Mouse (Mus musculus): ENCODE measurements around the gene Cryba4.

Cryba4 gene

DNA sequence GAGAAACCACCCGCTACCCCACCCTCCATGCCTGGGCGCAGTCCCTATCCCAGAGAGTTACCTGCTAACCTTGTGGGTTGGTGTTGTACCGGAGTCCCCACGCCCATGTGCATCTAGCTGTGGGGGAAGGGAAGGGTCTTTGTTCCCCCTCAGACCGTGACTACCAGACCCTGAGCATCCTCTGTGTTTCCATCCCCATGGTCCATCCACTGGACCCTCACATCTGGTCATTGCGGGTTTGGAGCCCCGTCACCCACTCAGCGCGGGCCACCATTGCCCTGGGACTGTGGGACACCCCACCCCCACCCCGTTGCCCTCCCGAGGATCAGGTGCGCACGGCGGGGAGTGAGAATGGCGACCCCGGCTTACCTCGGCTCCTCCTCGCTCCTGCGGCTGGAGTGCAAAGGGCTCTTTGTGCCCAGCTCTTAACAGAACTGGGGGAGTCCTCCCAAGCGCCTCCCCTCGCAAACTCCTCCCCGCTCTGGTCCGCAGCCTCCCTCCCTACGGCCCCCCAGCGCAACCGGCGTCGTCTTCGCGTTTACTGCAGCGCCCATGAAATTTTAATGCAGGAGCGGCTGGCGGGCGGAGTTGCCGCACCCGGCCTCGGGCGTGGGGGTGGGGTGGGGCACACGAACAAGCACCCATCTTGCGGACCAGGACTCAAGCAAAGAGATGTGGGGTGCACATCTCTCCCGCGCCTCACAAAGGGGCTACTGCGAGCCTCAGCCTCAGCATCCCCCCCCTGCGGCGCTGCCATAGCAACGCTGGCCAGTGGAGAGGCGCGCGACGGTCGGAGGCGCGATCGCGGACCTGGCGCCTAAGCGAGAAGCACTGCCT, 23.9 kb downstream of the Cryba4 start:
- peak; percentile 70 for DNase-seq

DNA sequence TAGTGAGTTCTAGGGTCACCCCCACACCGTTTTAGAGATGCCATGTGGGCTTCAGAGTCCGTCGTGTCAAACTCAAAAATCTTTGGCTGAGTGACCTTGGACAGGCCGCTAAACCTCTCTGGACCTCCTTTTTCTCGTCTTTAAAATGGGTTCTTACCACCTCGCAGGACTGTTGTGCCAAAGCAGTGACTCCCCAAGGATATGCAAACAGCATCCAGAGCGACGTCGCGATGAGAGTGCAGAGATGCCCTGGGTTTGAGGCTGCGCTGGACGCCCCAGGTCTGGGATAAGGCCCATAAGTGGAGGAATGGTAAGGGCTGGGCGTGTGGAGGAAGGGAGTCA, 24.4 kb downstream of the Cryba4 start:
- no peak for DNase-seq

DNA sequence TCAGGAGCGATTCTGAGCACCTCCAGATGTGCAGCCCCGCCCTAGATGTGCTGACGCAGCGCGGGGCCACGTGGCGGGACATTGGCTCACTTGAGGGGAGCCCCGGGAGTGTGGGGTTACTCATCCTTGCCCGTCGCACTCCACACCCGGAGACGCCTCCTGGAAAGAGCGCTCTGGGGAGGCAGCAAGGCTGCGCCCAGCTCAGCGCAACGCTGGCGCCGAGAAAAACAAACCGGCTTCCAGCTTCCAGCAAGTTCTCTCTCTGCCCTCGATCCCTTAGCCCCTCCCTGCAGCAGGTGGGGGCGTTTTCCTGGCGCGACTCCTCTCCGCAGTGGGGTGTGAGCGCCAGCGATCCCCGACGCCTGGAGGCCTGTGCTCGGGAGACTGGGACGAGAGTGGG, 25.0 kb downstream of the Cryba4 start:
- no peak for DNase-seq

DNA sequence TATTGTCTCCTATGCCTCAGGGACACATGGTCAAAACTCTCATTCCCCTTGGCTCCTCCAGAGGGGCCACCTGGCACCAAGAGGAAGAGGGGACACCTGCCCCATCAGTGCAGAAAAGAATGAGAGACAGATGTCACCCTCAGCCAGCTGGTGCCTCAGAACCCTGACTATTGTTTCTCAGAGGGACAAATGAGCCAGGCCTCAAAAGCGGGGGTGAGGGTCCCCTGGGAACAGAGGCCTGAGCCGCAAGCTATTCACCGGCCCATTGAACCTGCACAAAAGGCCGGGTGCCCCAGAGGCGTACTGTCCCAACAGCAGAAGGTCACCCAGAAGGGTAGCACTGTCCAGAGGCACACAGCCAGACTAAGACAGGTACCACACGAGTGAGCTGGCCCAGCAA, 26.7 kb downstream of the Cryba4 start:
- no peak for DNase-seq

DNA sequence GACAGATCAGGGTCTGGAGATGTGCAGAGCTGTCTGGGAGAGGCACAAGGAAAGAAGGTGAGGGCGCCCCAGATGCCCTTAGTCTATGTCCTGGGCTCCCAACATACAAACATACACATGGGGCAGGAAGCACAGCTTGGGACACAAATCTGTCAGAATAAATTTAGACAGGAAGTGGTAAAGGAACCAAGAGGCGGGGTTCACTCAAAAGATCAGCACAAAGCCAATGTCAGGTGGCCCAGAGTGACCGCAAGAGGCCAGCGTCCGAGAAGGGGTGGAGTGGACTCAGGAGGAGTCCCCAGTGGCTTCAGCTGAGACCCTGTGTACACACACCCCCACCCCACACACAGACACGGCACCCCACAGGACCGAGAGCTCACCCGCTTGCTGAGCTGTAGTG, 32.1 kb downstream of the Cryba4 start:
- DNase-seq: no peak

DNA sequence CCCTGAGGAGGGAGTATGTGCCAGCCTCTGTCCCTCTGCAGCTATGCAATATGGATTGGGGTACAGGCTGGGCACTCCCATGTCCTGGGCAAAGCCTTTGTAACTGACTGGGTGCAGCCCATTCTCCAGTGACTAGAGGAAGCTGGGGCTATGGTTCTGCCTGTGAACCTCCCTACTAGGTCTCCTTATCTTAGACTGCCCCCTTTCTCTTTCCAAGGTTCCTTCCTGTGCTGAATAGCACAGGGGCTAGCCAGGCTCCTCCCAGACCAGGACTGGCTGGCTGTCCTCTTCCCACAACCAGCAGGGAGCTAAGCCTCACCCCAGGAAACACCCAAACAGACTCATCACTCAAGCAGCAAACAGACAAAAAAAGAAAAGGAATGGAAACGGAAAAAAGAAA, 32.9 kb downstream of the Cryba4 start:
- DNase-seq: no peak

DNA sequence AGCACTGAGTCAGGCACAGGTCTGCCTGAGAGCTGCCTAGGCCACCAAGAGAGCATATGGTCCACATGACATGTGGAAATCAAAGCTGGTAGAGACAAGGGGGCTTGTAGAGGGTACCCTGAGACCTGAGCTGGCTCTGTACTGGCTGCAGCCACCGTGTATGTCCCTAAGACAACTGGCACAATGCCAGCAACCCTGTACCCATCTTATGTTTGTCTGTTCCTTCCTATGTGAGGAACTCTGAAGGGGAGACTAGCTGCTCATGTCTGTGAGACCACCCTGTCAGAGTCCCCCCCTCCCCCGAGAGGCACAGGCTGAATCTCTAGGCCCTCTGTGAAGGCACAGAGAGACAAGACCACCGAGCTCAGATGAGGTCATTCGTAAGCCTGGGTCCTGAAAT, 33.6 kb downstream of the Cryba4 start:
- no peak for DNase-seq

DNA sequence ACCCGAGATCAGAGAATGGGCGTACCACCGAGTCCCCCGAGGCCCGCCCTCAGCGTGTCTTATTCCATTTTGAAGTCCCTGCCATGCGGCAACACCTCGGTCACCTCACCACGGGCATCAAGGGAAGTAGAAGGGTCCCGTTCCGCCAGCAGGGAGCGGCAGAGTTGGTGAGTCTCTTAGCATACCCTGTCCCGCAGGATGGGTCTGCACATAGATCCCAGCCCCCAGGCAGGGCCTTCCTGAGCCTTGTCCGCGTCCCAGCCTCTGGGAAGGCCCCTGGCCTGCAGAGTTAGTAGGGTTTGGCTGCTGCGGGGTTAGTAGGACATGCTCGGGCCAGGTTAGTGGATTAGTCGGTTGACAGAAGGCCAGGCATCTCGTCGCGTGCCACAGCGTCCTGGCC, 35.3 kb downstream of the Cryba4 start:
- no peak for DNase-seq

DNA sequence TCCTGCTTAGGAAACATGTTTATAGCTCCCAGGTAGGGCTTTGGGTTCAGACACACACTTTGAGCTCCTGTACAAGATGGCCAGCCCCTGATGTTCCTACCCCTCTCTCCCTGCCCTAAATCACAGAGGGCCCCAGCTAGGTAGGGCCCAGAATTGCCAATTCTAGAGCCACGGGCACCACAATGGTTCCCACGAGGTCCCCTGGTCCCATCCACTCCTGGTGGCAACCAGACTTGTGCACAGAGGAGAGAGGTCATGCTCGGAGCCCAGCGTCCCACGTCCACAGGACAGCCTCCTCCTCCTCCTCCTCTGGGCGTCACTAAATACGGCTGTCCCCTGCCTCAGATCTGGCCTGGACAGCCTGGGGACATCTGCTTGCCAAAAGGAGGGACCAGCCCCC, 36.0 kb downstream of the Cryba4 start:
- DNase-seq: no peak

DNA sequence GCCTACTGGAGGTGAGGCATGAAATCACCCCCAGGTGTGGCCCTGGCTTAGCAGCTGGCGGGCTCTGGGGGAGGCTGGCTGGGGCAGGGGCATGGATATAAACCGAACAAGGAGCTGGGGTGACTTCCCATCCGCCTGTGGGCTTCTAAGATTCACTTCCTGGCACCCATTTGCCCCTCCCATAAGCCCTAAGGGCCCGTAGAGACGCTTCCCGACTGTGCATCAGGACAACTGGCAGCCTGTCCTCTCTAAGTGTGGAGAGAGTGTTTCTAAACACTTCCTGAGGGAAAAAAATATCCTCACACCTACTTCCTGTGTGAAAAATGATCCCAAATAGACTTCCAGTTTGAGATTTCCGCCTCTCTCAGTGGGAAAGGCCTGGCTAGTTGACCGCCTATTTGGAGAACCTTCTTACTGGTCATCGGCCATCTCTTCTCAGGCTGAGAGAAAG, 36.5 kb downstream of the Cryba4 start:
- no peak for DNase-seq

DNA sequence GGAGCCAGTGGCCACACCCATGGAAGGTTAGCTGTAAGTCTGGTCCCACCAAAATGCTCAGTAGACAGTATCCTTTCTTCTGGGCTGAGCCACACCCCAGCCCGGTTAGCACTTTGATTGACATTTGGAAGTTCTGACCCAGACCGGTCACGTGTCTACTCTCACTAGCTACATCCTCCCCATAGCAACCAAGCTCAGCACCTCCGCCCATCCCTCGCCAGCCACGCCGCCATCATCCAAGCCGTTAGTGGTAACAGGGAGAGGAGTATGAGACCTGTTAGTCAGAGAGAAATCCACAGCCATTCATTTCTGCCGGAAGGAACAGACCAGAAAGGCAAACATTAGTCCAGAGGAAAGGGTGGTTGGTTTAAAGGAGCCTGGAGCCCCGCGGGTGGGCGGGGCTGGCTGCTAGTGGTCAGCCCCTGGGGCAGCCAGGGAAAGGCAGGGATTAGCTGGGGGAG, 37.0 kb downstream of the Cryba4 start:
- no peak for DNase-seq

DNA sequence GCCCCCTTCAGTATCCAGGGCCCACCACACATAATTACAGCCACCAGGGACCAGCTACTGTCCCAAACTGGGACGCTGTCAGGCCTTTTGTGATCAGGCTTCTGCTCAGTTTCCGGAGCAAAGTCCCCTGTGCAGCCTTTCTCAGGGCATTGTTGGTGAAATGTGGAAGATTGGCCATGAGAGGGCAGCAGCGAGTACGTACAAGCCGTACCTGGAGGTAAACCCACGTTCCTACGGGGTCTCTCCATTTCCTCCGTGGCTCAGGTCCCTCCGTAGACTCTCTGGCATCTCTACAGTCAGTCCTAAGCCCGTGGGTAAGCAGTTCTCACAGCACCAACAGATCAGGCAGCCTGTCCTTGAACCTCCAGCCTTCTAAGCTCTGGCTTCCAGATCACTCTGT, 37.9 kb downstream of the Cryba4 start:
- no peak for DNase-seq

DNA sequence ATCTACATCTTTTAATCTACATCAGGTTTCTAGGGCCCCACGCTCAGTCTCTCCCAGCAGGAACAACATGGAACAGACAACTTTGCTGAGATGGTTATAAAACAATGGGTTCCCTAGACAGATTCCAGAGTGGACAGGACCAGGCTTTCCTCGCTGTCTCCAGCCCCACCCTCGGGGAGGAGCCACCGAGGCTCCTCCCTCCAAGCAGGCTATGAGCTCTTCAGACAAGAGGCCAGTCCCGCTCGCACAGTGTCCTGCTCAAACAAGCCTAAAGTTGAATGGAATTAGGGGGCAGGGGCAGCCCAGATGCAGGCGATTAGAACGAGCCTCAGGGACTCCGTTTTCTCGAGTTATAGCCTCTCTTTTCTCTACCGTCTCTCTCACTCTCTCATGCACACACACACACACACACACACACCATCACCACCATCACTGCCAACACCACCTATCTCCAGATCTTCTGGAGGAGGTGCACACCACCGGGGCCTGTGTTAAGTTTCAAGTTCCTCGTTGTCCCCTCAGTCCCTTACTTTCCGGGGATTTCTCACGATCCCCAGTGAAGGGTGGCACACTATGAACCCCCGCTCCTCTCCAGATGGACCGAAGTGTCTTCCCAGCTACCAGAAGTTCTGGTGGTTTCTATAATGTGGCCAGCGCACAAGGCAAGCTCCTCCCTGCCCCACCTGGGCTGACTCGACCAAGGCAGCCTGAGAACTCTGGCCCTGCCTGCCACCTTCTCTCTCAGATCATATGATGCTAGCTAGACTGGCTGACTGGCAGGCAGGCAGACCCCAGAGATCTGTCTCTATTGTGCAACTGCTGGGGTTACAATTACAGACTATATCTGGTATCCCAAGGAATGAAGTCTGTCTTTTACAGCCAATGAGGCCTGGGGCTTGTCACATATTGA, 38.7 kb downstream of the Cryba4 start:
- no peak for DNase-seq

DNA sequence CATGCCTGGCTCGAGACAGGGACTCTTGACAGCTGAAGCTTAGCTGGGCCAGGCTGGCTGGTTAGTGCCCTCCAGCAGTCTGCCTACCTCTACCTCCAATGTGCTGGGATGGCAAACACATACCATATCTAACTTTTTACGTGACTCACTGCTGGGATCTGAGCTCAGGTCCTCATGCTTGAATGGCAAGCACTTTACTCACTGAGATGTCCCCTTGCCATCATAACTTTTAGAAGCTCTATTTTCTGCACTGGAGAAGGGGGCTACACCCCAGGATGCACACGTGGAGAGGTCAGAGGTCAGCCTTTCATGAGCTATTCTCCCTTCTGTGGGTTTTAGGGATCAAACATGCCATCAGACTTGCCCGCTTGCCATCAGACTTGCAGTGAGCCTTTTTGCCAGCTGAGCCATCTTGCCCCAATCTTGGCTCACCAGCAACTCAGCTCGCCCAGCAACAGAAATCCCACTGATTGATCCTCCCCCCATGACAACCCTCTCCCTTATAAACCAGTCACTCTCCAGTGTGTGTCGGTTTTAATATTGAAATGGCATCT, 39.5 kb downstream of the Cryba4 start:
- DNase-seq: no peak

DNA sequence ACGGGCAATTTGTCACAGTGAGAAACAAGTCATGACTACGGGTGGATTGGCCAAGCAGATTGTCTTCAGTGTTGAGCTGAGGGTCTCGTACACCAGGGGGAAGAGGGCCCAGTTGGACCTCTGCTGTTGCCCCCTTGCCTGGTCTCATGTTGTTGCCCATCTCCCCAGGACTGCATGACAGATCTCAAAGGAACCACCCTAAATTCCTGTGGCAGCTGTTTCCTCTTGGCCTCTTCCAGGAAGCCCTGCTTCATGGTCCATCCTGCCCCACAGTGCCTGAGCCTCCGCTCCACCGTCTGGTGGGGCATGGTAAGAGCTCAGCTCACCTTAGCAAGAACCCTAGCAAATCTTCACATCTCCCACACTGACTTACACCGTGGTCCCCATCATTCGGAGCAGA, 40.4 kb downstream of the Cryba4 start:
- no peak for DNase-seq

DNA sequence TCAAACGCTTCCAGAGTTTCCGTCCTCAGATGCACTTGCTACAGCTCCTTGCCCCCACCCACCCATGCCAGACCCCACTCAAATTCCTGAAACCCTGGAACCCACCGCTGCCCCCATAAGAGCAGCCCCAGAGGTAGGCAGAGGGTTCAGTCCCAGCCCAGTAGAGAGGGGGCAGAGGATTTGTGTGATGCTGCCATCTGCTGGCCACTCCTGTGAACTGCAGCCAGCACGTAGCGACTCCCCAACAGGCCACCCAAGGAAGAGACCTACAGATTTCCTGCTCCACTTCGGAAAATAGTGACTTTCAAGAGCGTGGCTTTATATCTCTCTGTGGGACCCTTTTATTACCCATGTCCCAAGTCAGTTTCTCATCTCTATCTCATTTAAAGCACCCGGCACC, 42.2 kb downstream of the Cryba4 start:
- DNase-seq: no peak

DNA sequence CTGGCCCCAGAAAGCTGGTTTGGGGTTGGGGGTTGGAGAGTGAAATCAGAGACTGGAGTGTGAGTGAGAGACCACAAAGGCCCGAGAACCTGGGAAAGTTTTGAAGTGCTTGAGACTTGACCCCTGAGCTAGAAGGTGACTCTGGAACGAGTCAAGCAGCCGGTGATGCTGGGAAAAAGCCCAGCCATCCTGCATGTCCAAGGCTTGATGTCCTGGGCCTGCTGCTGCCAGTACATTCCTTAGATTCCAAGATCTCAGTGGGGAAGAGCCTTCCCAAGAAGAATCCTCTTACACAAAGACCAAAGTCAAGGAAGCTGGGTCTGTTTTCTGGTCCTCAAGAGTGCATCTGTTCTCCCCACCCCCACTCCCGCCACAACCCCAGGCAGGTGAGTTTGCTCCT, 44.0 kb downstream of the Cryba4 start:
- DNase-seq: no peak

DNA sequence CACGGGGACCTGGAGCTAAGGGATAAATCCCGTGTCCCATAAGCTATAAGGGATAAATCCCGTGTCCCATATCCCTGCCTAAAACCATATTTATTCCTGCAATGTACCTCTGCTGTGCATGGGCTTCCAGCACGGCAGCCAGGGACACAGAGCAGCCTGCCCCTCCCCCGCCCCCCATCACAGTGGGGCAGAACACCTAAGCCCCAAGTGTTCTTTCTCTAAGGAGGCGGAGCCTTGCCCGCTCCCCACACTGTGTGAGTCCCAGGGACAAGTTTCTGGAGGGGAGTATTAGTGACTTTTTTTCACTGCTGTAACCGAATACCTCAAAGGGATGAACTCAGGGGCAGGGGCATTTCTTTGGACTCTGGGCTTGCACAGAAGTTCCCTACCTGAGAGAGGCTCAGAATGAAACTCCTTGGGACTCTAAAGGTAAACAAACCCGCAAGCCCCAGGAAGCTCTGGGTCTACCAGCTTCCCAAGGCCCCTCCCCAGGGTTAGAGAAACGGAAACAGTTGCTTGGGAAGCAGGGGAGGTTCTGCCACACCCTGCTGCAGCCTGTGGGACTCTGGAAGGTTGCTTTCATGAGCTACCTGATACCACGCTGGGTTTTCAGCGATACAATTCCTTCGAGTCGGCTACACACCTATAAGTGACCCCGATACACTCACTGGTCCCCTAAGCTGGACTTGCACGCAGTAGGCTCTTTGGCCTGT, 45.6 kb downstream of the Cryba4 start:
- DNase-seq: no peak

DNA sequence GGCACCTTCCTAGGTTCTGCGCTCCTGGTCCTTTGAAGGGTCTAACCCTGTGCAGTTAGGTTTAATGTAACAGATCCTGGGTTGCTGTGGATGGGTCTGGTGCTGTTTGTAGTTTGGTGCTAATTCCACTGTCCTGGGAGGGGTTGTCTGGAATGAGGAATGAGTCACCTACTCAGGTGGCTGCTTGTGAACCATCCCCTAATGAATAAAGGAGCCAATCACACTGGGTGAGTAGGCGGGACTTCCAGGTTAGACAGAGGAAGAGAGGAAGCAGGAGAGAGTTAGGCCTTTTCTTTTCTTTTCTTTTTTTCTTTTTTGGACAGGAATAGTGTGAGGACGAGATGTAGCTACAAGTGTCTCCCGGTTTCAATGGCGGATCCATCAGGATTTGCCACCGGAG, 52.7 kb downstream of the Cryba4 start:
- DNase-seq: no peak

Measured in layer of hippocampus, adult 9-11 months (tissue).